Mouse (Mus musculus): ENCODE data around the gene Pde12. TPM values are rescaled to one million over a fixed set of nuclear protein-coding genes. Genes with fewer than 3 reads are reported as not detected.

Gene Pde12
- total RNA-seq, 2 experiments from 2014 or later = 11.9 TPM

GRCm38 (mm10) chr14:26645989-26646650 is 23.6 kb downstream of the Pde12 start:
- no peak for DNase-seq (ENCODE audit: low spot score in 2 of 2)

GRCm38 (mm10) chr14:26643006-26643624 is 26.6 kb downstream of the Pde12 start:
- DNase-seq (ENCODE audit: low spot score in 2 of 2) = no peak

- DNase-seq (ENCODE audit: low spot score in 2 of 2) = no peak
Measured at GRCm38 (mm10) chr14:26639961-26640360, 29.7 kb downstream of the Pde12 start.

- DNase-seq (ENCODE audit: low spot score in 2 of 2) = no peak
Measured at GRCm38 (mm10) chr14:26639251-26639650, 30.4 kb downstream of the Pde12 start.

GRCm38 (mm10) chr14:26638708-26639084 is 31.0 kb downstream of the Pde12 start:
- DNase-seq (ENCODE audit: low spot score in 2 of 2) = peak; percentile 52 to 60

GRCm38 (mm10) chr14:26637851-26638707 is 31.6 kb downstream of the Pde12 start, which contains the start of gene Arf4:
Gene Arf4 (plus strand): TSS chr14:26638074.
- peak; percentile 95 to 96 for DNase-seq (ENCODE audit: low spot score in 2 of 2)

GRCm38 (mm10) chr14:26637025-26637850 is 32.4 kb downstream of the Pde12 start:
- DNase-seq (ENCODE audit: low spot score in 2 of 2) = peak in 1 of 2 experiments; percentile 23

- no peak for DNase-seq (ENCODE audit: low spot score in 2 of 2)
Measured at GRCm38 (mm10) chr14:26626605-26627140, 43.0 kb downstream of the Pde12 start.

GRCm38 (mm10) chr14:26625301-26625700 is 44.4 kb downstream of the Pde12 start:
- DNase-seq (ENCODE audit: low spot score in 2 of 2) = no peak

- DNase-seq (ENCODE audit: low spot score in 2 of 2) = no peak
Measured at GRCm38 (mm10) chr14:26610689-26611088, 59.0 kb downstream of the Pde12 start.

Small RNAs within 50 kb of the gene (microRNA-seq; reads per million reads assigned to microRNA genes)
- 0 reads per million in 2 experiments for gene Mir7672 (ENCODE audit: borderline number of aligned reads in 2 of 2)

Other genes starting within 250 kb of the Pde12 start
- 10 to 100 TPM; 81.3 to 88.8 TPM for gene Slmap, start 135.0 kb downstream of the Pde12 start, total RNA-seq (2021)
- gene Dennd6a, start 96.0 kb downstream of the Pde12 start, total RNA-seq (2021) = 10 to 100 TPM; 27.5 to 33.1 TPM
- gene Arf4, start 31.8 kb downstream of the Pde12 start, total RNA-seq (2021) = 100 to 1,000 TPM; 200 to 211 TPM
- gene Dnah12, start 23.4 kb upstream of the Pde12 start, total RNA-seq (2021) = under 1 TPM; 0.03 to 0.17 TPM
- gene Asb14, start 224.7 kb upstream of the Pde12 start, total RNA-seq (2021) = not detected